Mouse (Mus musculus): ENCODE measurements around the gene Disp2.

DNA sequence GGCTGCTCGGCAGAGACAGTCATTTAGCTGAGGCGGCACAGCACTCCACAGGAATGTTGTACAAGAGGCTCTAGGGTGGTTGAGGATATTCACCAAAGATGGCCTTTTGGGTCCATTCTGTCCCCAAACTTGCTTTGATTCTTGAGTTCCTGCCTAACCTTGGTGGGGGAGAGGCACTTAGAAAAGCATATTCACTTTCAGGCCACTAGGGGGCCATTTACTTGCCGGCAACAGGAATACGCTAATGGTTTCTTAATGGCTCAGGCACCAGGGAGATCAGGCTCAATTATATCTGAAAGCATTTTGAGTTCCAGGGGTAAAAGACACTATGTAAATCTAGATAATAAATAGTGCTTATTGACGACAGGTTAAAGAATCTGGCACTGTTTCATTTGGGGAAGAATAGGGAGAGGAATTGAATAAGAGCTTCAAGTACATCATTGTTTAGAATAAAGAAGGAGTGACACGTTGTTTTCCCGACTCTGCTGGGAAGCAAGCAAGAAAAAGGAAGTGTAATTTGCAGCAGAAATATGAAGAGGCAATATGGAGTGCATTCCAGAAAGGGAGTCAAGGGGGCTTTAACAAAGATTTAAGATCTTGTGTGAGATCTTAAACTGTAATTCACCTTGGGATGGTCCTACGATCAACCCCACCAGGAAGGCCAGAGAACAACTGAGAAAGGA lies 36.1 kb upstream of the Disp2 start:
- peak; percentile 38; the same call in 1 of the 2 replicates for TF ChIP-seq CTCF (IDR thresholded peaks at IDR 0.05; ENCODE audit: control insufficient read depth, insufficient read depth, low read length)
- no peak for TF ChIP-seq POLR2A (IDR thresholded peaks at IDR 0.05; ENCODE audit: borderline replicate concordance, control insufficient read depth, low read depth, low read length)

Data from bone marrow, adult 2 months (tissue).